Mouse (Mus musculus): Measurements from ENCODE around the gene Stt3a. TPM values are rescaled to one million over a fixed set of nuclear protein-coding genes. Genes with fewer than 3 reads are reported as not detected.

Stt3a gene
- polyA plus RNA-seq, 1 experiment from 2014 or later, result 129 TPM

- Histone ChIP-seq H3K9ac (no peak overlapping the region), H3K4me2 (no peak overlapping the region), H3K4me1 (replicated peaks) (peaks cover 5% of the 10 kb centered on the region), H3K36me3 (peaks cover 3% of the 10 kb centered on the region; the same call in 1 of the 2 replicates), H3K27me3 (no peaks in the 10 kb centered on the region), H3K27ac (peak overlapping the region; percentile 38), H3K4me3 (no peak overlapping the region), H3K9me3 (replicated peaks) (no peaks in the 10 kb centered on the region)
- ATAC-seq (replicated peaks; ENCODE audit: insufficient number of reproducible peaks, insufficient read depth, low FRiP score, low read depth), result 0 out of 2 replicates have a peak, but pooled peaks have one; percentile 67
- 47% methylated on average over 3 of the region's 3 CpGs for WGBS
These were observed 61.6 kb downstream of the Stt3a start for GRCm38 (mm10) chr9:36705923-36706322.

- no peak overlapping the region for H3K9ac ChIP-seq
- no peak overlapping the region for H3K27ac ChIP-seq
- no peaks in the 10 kb centered on the region for H3K36me3 ChIP-seq
- no peak for ATAC-seq (replicated peaks; ENCODE audit: insufficient number of reproducible peaks, insufficient read depth, low FRiP score, low read depth)
- 87% methylated on average over 10 of the region's 10 CpGs for WGBS
- H3K9me3 ChIP-seq (replicated peaks), result no peaks in the 10 kb centered on the region
- H3K4me2 ChIP-seq, result no peak overlapping the region
- H3K4me3 ChIP-seq, result no peak overlapping the region
- H3K4me1 ChIP-seq (replicated peaks), result no peaks in the 10 kb centered on the region
- no peaks in the 10 kb centered on the region for H3K27me3 ChIP-seq
These were observed 73.2 kb downstream of the Stt3a start for GRCm38 (mm10) chr9:36694276-36694675.

GRCm38 (mm10) chr9:36692920-36693319 is 74.6 kb downstream of the Stt3a start, which contains the start of gene Acrv1:
Acrv1 (plus strand) TSS chr9:36693220.
- no peak for ATAC-seq (replicated peaks; ENCODE audit: insufficient number of reproducible peaks, insufficient read depth, low FRiP score, low read depth)
- no peaks in the 10 kb centered on the region for H3K4me1 ChIP-seq (replicated peaks)
- H3K9ac ChIP-seq, result no peak within 1 kb of the TSS
- no peaks in the 10 kb centered on the region for H3K9me3 ChIP-seq (replicated peaks)
- WGBS, result 68% methylated on average over 1 of the region's 1 CpGs
- H3K4me2 ChIP-seq, result no peak within 1 kb of the TSS
- H3K27ac ChIP-seq, result no peak within 1 kb of the TSS
- H3K27me3 ChIP-seq, result no peaks in the 10 kb centered on the region
- H3K36me3 ChIP-seq, result no peaks in the 10 kb centered on the region
- no peak within 1 kb of the TSS for H3K4me3 ChIP-seq

GRCm38 (mm10) chr9:36687329-36687728 is 80.2 kb downstream of the Stt3a start:
- no peak overlapping the region for H3K27ac ChIP-seq
- no peaks in the 10 kb centered on the region for H3K9me3 ChIP-seq (replicated peaks)
- H3K4me2 ChIP-seq, result no peak overlapping the region
- no peak for ATAC-seq (replicated peaks; ENCODE audit: insufficient number of reproducible peaks, insufficient read depth, low FRiP score, low read depth)
- H3K27me3 ChIP-seq, result no peaks in the 10 kb centered on the region
- H3K9ac ChIP-seq, result no peak overlapping the region
- no peaks in the 10 kb centered on the region for H3K36me3 ChIP-seq
- no peak overlapping the region for H3K4me3 ChIP-seq
- H3K4me1 ChIP-seq (replicated peaks), result no peaks in the 10 kb centered on the region

- H3K9ac ChIP-seq, result no peak overlapping the region
- H3K4me3 ChIP-seq, result no peak overlapping the region
- no peak overlapping the region for H3K4me2 ChIP-seq
- no peaks in the 10 kb centered on the region for H3K36me3 ChIP-seq
- no peaks in the 10 kb centered on the region for H3K4me1 ChIP-seq (replicated peaks)
- no peaks in the 10 kb centered on the region for H3K9me3 ChIP-seq (replicated peaks)
- WGBS, result 42% methylated on average over 2 of the region's 2 CpGs
- no peaks in the 10 kb centered on the region for H3K27me3 ChIP-seq
- no peak for ATAC-seq (replicated peaks; ENCODE audit: insufficient number of reproducible peaks, insufficient read depth, low FRiP score, low read depth)
- H3K27ac ChIP-seq, result no peak overlapping the region
These were observed 86.1 kb downstream of the Stt3a start for GRCm38 (mm10) chr9:36681424-36681823.

Other genes starting within 250 kb of the Stt3a start
- not detected in 2 replicates for gene Gm5615, start 225.7 kb downstream of the Stt3a start, polyA plus RNA-seq (2015; fragmentation: Nextera tagmentation; extraction: Ambion mirVana)
- gene Gm17689, start 185.0 kb downstream of the Stt3a start, polyA plus RNA-seq (2015; fragmentation: Nextera tagmentation; extraction: Ambion mirVana), result not detected in 2 replicates
- gene A630095E13Rik, start 124.3 kb downstream of the Stt3a start, polyA plus RNA-seq (2015; fragmentation: Nextera tagmentation; extraction: Ambion mirVana), result not detected in 2 replicates
- not detected in 2 replicates for gene Acrv1, start 74.5 kb downstream of the Stt3a start, polyA plus RNA-seq (2015; fragmentation: Nextera tagmentation; extraction: Ambion mirVana)
- 18.3 and 19.9 TPM in 2 replicates for gene Chek1, start 40.6 kb downstream of the Stt3a start, polyA plus RNA-seq (2015; fragmentation: Nextera tagmentation; extraction: Ambion mirVana)
- 68.3 and 74.7 TPM in 2 replicates for gene Ei24, start 29.7 kb upstream of the Stt3a start, polyA plus RNA-seq (2015; fragmentation: Nextera tagmentation; extraction: Ambion mirVana)
- gene Fez1, start 54.2 kb upstream of the Stt3a start, polyA plus RNA-seq (2015; fragmentation: Nextera tagmentation; extraction: Ambion mirVana), result 1.9 and 5.0 TPM in 2 replicates